Mouse (Mus musculus): Measurements from ENCODE around the gene Crybg3.

Crybg3 gene

DNA sequence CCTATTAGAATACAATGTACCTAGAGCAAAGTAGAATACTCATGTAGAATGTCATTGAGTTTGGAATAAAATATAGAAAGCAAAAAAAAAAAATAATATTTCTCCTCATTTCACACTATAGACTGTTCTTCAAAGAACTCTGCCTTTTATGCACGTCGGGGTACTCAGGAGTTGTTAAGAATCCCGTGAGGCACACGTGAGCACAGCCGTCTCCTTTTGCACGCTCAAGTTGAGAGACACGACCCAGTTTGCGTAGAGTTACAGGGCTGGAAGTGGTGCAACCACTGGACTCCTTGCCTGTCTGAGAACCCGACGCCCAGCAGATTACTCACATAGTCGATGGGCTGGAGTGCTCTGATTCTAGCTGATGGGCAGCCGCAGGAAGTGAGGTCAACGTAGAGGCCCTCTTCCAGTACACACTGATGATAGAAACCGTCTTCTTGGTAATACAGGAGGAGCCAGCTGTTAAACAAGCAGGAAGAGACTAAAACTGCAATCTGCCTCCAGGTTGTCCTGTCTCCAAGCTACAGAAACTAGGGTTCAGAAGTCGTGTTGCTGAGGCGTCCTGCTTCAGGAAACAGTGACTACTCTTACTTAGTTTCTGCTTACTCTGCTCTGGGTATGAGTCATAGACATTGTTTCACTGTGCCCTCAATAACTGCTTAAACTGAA is 78.9 kb downstream of the Crybg3 start:
- no peak for TF ChIP-seq GATA4 (IDR thresholded peaks at IDR 0.05; ENCODE audit: insufficient replicate concordance, low read length)

GRCm38 (mm10) chr16:59517447-59518219 is 83.1 kb downstream of the Crybg3 start:
- no peak for TF ChIP-seq GATA4 (IDR thresholded peaks at IDR 0.05; ENCODE audit: insufficient replicate concordance, low read length)

GRCm38 (mm10) chr16:59516965-59517364 is 83.8 kb downstream of the Crybg3 start:
- TF ChIP-seq GATA4 (IDR thresholded peaks at IDR 0.05; ENCODE audit: insufficient replicate concordance, low read length) = no peak

DNA sequence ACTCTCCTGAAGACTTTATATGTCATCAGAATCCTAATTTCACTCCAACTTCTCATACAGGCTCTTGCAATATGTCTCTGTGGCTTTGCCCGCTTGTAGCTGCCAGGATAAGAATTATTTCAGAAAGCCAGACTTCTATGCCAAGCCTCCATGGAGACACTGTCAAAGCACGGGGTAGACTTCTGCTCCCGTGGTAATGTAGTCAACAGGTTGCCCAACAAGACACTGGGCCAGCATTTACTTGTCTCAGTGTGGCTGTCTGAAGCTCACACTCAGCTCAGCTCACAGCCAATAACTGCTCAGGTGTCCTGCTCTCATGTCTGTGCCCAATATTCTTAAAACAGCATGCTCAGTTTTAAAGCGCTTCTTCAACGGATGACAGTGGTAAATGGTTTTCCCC is 85.6 kb downstream of the Crybg3 start:
- TF ChIP-seq GATA4 (IDR thresholded peaks at IDR 0.05; ENCODE audit: insufficient replicate concordance, low read length) = no peak

GRCm38 (mm10) chr16:59509830-59510229 is 90.9 kb downstream of the Crybg3 start:
- no peak for TF ChIP-seq GATA4 (IDR thresholded peaks at IDR 0.05; ENCODE audit: insufficient replicate concordance, low read length)

- TF ChIP-seq GATA4 (IDR thresholded peaks at IDR 0.05; ENCODE audit: insufficient replicate concordance, low read length) = no peak
Observed at GRCm38 (mm10) chr16:59499180-59499579, 101.6 kb downstream of the Crybg3 start.

- no peak for TF ChIP-seq GATA4 (IDR thresholded peaks at IDR 0.05; ENCODE audit: insufficient replicate concordance, low read length)
Observed at GRCm38 (mm10) chr16:59497947-59498346, 102.8 kb downstream of the Crybg3 start.

GRCm38 (mm10) chr16:59493199-59493598 is 107.6 kb downstream of the Crybg3 start:
- TF ChIP-seq GATA4 (IDR thresholded peaks at IDR 0.05; ENCODE audit: insufficient replicate concordance, low read length) = no peak

- no peak for TF ChIP-seq GATA4 (IDR thresholded peaks at IDR 0.05; ENCODE audit: insufficient replicate concordance, low read length)
Observed at GRCm38 (mm10) chr16:59487975-59488548, 112.7 kb downstream of the Crybg3 start.

DNA sequence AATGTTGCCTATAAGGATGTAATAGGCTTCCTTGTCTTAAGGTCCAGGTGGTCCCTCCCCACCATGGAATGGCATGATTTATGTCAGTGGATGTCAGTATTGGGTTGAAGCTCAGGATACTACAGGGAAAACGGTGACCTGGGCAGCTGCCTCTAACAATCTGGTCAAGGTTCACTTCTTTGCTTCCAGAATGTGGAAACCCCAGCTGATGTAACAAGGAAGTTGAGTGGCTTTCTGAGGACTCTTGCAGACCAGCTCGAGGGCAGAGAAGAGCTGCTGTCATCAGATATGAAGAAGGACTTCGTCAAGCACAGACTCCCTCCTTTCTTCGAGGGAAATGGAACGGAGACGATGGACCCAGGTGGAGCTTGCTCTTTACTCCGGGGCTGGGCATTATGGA is 113.5 kb downstream of the Crybg3 start:
- TF ChIP-seq GATA4 (IDR thresholded peaks at IDR 0.05; ENCODE audit: insufficient replicate concordance, low read length) = no peak

GRCm38 (mm10) chr16:59477955-59478354 is 122.8 kb downstream of the Crybg3 start:
- TF ChIP-seq GATA4 (IDR thresholded peaks at IDR 0.05; ENCODE audit: insufficient replicate concordance, low read length) = no peak

DNA sequence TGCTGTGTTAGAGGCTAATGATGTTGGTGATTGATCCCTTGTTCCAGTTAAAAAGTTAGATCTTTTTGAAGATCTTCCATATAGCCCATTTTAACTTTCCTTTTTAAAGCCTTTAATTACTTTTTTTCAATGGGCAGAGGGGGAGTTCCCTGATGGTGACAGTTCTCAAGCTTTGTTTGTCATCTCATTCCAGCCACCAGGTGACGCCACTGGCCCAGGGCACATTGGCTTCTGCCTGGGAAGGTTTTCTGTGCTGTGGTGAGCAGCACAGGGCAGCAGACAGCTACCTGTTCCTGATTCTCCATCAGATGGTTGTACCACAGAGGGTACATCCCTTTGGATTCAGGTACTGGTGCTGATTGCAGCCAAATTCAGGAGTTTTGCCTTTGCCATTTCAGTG is 126.0 kb downstream of the Crybg3 start:
- no peak for TF ChIP-seq GATA4 (IDR thresholded peaks at IDR 0.05; ENCODE audit: insufficient replicate concordance, low read length)

- no peak for TF ChIP-seq GATA4 (IDR thresholded peaks at IDR 0.05; ENCODE audit: insufficient replicate concordance, low read length)
Observed at GRCm38 (mm10) chr16:59472546-59472945, 128.2 kb downstream of the Crybg3 start.

DNA sequence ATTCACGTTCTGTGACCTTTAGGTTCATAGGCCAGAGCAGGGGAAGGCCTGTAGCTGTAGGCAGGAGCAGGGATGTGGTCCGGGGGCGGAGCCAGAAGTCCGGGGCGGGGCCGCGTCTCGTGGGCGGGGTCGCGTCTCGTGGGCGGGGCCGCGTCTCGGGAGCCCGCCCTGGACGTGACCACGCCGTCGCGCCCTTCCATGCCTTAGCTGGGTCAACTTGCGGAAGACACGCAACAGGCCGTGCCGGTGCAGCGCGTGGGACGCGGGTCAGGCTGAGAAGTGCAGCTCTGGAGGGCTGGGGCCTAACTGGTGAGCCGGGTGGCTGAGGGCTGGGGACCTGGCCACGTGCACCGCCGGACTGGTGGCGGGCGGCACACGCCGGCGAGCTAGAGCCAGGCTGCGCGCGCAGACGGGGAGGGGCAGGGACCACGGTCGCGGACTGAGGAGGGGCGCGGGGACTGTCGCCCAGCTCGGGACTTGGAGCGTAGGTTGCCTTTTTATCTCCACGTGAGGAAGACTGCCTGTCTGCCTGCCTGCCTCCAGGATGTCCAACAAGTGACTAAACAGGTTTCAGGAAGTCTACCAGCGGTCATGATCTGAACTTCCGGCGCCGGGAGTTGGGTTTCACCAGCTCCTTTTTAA is 129.0 kb downstream of the Crybg3 start, which contains the start of gene Riox2:
Gene Riox2, plus strand, starts transcription at position 139 of the 642 bp plus-strand sequence.
- no peak for TF ChIP-seq GATA4 (IDR thresholded peaks at IDR 0.05; ENCODE audit: insufficient replicate concordance, low read length)

GRCm38 (mm10) chr16:59469846-59470245 is 130.9 kb downstream of the Crybg3 start:
- TF ChIP-seq GATA4 (IDR thresholded peaks at IDR 0.05; ENCODE audit: insufficient replicate concordance, low read length) = no peak

GRCm38 (mm10) chr16:59463973-59464372 is 136.8 kb downstream of the Crybg3 start:
- no peak for TF ChIP-seq GATA4 (IDR thresholded peaks at IDR 0.05; ENCODE audit: insufficient replicate concordance, low read length)
